Mouse (Mus musculus): ENCODE measurements around the gene Ptch2. TPM values are rescaled to one million over a fixed set of nuclear protein-coding genes. Genes with fewer than 3 reads are reported as not detected.
A peak's percentile ranks its signal among the peaks of the same experiment; 100 is the strongest.

The Ptch2 gene
- 6.4 and 7.4 TPM in 2 replicates for polyA plus RNA-seq (2015; fragmentation: Nextera tagmentation; extraction: Ambion mirVana)

- H3K4me1 ChIP-seq (replicated peaks): peaks cover 33% of the 10 kb centered on the region
- H3K9me3 ChIP-seq: no peaks in the 10 kb centered on the region
- H3K4me3 ChIP-seq: peak within 1 kb of the TSS; percentile 72
- peak within 1 kb of the TSS; percentile 76 for H3K27ac ChIP-seq (replicated peaks)
- peak within 1 kb of the TSS; percentile 86 for H3K4me2 ChIP-seq
- 0 out of 2 replicates have a peak, but pooled peaks cover 6% of the 10 kb centered on the region for H3K36me3 ChIP-seq
- ATAC-seq (ENCODE audit: low read depth): peak; percentile 88
- 1% methylated on average over 46 of the region's 50 CpGs for WGBS
- H3K27me3 ChIP-seq: peaks cover 25% of the 10 kb centered on the region
- peak within 1 kb of the TSS; percentile 79 for H3K9ac ChIP-seq
These were observed at the start of gene Ptch2 for GRCm38 (mm10) chr4:117095551-117096452. Gene Ptch2, plus strand, starts transcription at chr4:117096075.

DNA sequence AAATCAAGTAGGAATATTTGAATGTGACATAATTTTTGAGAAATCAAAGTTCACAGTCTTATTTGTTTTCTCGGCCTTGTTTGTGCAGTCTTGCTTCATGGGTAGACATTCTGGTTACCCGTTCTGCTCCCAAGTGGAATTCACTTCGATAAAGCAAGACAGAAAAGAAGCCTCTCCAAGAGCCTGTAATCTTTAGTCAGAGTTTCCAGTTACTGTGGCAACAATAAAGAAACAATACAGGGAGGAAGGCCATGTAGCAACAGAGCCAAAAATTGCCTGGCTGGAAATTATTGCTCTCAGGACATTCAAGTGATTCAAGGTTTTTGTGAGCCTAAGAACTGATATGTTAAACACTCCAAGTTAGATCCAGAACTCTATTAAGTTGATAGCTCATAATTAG, 47.0 kb upstream of the Ptch2 start:
- WGBS: 80% methylated on average over 3 of the region's 3 CpGs
- ATAC-seq (ENCODE audit: low read depth): no peak
- H3K36me3 ChIP-seq: peaks cover 23% of the 10 kb centered on the region
- H3K4me2 ChIP-seq: no peak overlapping the region
- no peak overlapping the region for H3K4me3 ChIP-seq
- no peaks in the 10 kb centered on the region for H3K9me3 ChIP-seq
- no peak overlapping the region for H3K9ac ChIP-seq
- H3K27ac ChIP-seq (replicated peaks): no peak overlapping the region
- no peaks in the 10 kb centered on the region for H3K27me3 ChIP-seq
- H3K4me1 ChIP-seq (replicated peaks): no peaks in the 10 kb centered on the region

GRCm38 (mm10) chr4:117049485-117049884, 46.4 kb upstream of the Ptch2 start:
- Histone ChIP-seq H3K4me3 (no peak overlapping the region), H3K27me3 (no peaks in the 10 kb centered on the region), H3K9ac (no peak overlapping the region), H3K27ac (replicated peaks) (no peak overlapping the region), H3K4me1 (replicated peaks) (no peaks in the 10 kb centered on the region), H3K4me2 (no peak overlapping the region), H3K9me3 (no peaks in the 10 kb centered on the region), H3K36me3 (peaks cover 23% of the 10 kb centered on the region)
- no peak for ATAC-seq (ENCODE audit: low read depth)
- WGBS: 92% methylated on average over 1 of the region's 1 CpGs

- Histone ChIP-seq H3K27me3 (no peaks in the 10 kb centered on the region), H3K4me2 (no peak overlapping the region), H3K9ac (no peak overlapping the region), H3K36me3 (peaks cover 21% of the 10 kb centered on the region), H3K27ac (replicated peaks) (0 out of 2 replicates have a peak overlapping the region, but pooled peaks have one; percentile 24), H3K9me3 (no peaks in the 10 kb centered on the region), H3K4me1 (replicated peaks) (no peaks in the 10 kb centered on the region), H3K4me3 (no peak overlapping the region)
- ATAC-seq (ENCODE audit: low read depth): no peak
- WGBS: 79% methylated on average over 4 of the region's 4 CpGs
These were observed 43.2 kb upstream of the Ptch2 start for GRCm38 (mm10) chr4:117052626-117053025.

DNA sequence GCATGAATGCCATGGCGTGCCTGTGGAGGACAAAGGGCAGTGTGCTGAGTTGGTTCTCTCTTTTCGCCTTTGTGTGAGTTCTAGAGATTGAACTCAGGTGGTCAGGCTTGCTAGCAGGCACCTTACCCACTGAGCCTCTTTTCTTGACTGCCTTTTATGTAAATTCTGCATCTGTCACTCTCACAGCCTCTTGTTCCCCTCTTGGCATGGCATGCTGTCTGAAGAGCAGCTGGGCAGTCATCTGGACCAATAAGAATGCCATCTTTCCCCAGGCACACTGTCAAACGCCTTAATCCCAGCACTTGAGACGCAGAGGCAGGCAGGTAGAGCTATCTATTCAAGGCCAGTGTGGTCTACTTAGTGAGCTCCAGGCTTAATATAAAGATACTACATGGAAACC, 41.9 kb upstream of the Ptch2 start:
- Histone ChIP-seq H3K27ac (replicated peaks) (0 out of 2 replicates have a peak overlapping the region, but pooled peaks have one; percentile 33), H3K27me3 (no peaks in the 10 kb centered on the region), H3K36me3 (peaks cover 18% of the 10 kb centered on the region), H3K4me2 (no peak overlapping the region), H3K4me1 (replicated peaks) (no peaks in the 10 kb centered on the region), H3K9ac (no peak overlapping the region), H3K4me3 (no peak overlapping the region), H3K9me3 (no peaks in the 10 kb centered on the region)
- WGBS: 67% methylated on average over 4 of the region's 4 CpGs
- ATAC-seq (ENCODE audit: low read depth): no peak

- no peaks in the 10 kb centered on the region for H3K9me3 ChIP-seq
- peaks cover 21% of the 10 kb centered on the region for H3K36me3 ChIP-seq
- ATAC-seq (ENCODE audit: low read depth): no peak
- no peak overlapping the region for H3K4me2 ChIP-seq
- no peak overlapping the region for H3K9ac ChIP-seq
- no peak overlapping the region for H3K27ac ChIP-seq (replicated peaks)
- H3K27me3 ChIP-seq: no peaks in the 10 kb centered on the region
- no peaks in the 10 kb centered on the region for H3K4me1 ChIP-seq (replicated peaks)
- no peak overlapping the region for H3K4me3 ChIP-seq
These were observed 39.8 kb upstream of the Ptch2 start for GRCm38 (mm10) chr4:117056102-117056501.

DNA sequence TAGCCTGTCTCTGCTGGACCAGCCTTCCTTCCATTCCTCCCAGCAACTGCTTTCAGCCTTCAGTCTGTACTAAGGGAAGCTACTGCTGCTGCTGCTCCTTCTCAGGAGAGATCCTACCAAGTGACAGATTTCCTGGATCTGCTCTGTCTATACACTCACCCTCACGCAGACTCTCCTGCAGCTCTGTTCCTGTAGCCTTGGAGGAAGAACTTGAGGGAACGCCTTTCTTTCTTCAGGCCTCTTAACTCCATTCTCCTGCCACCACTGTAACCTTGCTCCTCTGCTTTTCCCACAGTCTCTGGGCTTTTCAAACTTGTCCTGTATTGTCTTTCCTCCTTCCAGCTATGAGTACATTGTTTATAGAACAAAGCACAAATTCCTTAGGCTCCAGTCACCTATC, 39.4 kb upstream of the Ptch2 start:
- Histone ChIP-seq H3K4me1 (replicated peaks) (no peaks in the 10 kb centered on the region), H3K27ac (replicated peaks) (no peak overlapping the region), H3K27me3 (no peaks in the 10 kb centered on the region; the same call in 1 of the 2 replicates), H3K9me3 (no peaks in the 10 kb centered on the region), H3K9ac (no peak overlapping the region), H3K4me3 (no peak overlapping the region), H3K36me3 (peaks cover 23% of the 10 kb centered on the region), H3K4me2 (no peak overlapping the region)
- 79% methylated on average over 2 of the region's 2 CpGs for WGBS
- ATAC-seq (ENCODE audit: low read depth): no peak

DNA sequence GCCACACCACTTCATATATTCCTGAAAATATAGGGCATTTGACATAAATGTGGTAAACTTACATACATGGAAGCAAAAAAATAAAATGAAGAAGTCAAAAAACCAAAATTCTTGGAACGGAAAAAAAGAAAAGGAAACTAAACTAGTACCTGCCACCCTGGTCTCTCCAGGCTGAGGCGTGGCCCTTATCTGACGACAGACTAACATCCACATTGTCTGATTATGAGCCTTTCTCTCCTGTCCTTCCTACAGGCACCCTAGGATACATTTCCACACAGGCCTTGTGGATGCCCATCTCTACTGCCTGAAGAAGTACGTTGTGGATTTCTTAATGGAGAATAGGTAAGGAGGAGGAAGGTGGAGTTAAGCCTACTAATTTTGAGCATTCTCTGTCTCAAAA, 37.4 kb upstream of the Ptch2 start:
- peaks cover 24% of the 10 kb centered on the region for H3K36me3 ChIP-seq
- H3K27me3 ChIP-seq: no peaks in the 10 kb centered on the region; the same call in 1 of the 2 replicates
- H3K4me3 ChIP-seq: no peak overlapping the region
- WGBS: 91% methylated on average over 4 of the region's 4 CpGs
- H3K4me2 ChIP-seq: no peak overlapping the region
- H3K4me1 ChIP-seq (replicated peaks): no peaks in the 10 kb centered on the region
- no peak overlapping the region for H3K27ac ChIP-seq (replicated peaks)
- ATAC-seq (ENCODE audit: low read depth): no peak
- no peak overlapping the region for H3K9ac ChIP-seq
- H3K9me3 ChIP-seq: no peaks in the 10 kb centered on the region

DNA sequence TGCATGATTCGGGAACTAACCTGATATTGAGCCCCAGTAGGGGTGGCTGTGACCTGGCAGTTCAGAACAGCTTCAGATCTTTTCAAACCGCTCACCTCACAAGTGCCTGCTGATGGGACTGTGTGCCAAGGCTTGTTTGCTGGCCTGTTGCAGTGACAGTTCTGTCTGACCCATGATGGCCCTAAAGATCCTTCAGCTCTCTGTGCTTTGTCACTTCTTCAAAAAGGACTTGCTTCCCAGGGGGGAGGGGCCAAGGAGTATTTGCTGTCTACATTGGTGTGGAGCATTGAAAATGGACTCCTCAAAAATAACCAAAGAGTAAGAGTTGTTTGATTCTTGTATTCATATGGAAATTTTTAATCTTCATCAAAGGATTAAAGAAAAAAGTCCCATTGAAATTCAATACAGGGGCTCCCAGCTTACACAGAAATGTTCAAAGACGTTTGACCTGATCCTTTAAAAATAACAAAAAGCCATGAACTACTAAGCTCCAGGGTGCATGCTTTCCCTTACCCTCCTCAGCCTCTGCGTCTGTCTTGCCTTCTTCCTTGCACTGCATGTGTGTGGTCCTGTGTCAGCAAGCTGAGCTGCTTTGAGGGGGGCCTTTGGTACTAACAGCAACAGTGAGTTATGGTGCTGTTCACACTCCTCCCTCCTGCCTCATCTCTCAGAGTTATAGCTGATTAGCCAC, 33.0 kb upstream of the Ptch2 start:
- H3K4me2 ChIP-seq: no peak overlapping the region
- H3K36me3 ChIP-seq: peaks cover 49% of the 10 kb centered on the region
- H3K9ac ChIP-seq: no peak overlapping the region
- no peaks in the 10 kb centered on the region for H3K4me1 ChIP-seq (replicated peaks)
- 40% methylated on average over 4 of the region's 4 CpGs for WGBS
- no peak overlapping the region for H3K27ac ChIP-seq (replicated peaks)
- no peak for ATAC-seq (ENCODE audit: low read depth)
- H3K4me3 ChIP-seq: no peak overlapping the region
- H3K9me3 ChIP-seq: no peaks in the 10 kb centered on the region
- H3K27me3 ChIP-seq: no peaks in the 10 kb centered on the region; the same call in 1 of the 2 replicates

DNA sequence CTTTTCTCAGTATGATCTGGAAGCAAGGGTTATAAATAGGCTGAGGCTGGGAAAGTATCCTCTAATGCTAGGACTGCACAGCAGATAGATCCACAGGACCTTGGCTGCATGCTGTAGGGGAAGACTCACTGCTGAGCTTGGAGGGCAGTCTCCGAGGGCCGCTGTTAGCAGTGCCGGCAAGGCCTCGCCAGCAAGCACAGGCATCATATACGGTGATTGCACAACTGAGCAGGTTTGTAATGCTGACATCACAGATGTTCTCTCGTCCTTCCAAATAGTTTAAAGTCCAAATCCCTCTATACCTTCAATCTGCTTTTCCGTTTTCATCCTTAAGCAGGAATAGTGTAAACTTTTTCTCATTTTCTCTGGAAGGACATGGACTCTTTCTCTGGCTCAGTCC, 27.8 kb upstream of the Ptch2 start:
- ATAC-seq (ENCODE audit: low read depth): no peak
- no peak overlapping the region for H3K27ac ChIP-seq (replicated peaks)
- no peak overlapping the region for H3K4me2 ChIP-seq
- H3K4me3 ChIP-seq: no peak overlapping the region
- no peaks in the 10 kb centered on the region for H3K4me1 ChIP-seq (replicated peaks)
- no peaks in the 10 kb centered on the region for H3K27me3 ChIP-seq
- H3K9ac ChIP-seq: no peak overlapping the region
- peaks cover 81% of the 10 kb centered on the region for H3K36me3 ChIP-seq
- WGBS: 93% methylated on average over 7 of the region's 7 CpGs
- no peaks in the 10 kb centered on the region for H3K9me3 ChIP-seq

DNA sequence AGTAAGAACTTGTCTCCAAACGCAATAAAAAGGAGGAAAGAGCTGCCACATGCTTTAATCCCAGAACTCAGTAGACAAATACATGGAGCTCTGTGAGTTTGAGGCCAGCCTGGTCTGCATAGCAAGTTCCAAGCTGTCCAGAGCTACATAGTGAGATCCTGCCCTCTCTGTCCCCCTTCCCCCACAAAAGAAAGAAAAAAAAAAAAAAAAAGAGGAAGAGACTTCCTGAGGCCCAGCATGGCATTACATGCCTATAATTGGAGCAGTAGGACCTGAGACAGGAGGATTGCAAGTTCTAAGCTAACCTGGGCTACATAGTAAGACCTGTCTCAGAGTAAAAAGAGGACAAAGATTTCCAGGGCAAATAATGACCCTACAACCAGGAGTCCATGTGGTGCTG, 26.2 kb upstream of the Ptch2 start:
- WGBS: 91% methylated on average over 1 of the region's 1 CpGs
- Histone ChIP-seq H3K36me3 (peaks cover 91% of the 10 kb centered on the region), H3K4me3 (no peak overlapping the region), H3K4me2 (no peak overlapping the region), H3K27ac (replicated peaks) (no peak overlapping the region), H3K9ac (no peak overlapping the region), H3K27me3 (no peaks in the 10 kb centered on the region), H3K4me1 (replicated peaks) (no peaks in the 10 kb centered on the region), H3K9me3 (no peaks in the 10 kb centered on the region)
- no peak for ATAC-seq (ENCODE audit: low read depth)

DNA sequence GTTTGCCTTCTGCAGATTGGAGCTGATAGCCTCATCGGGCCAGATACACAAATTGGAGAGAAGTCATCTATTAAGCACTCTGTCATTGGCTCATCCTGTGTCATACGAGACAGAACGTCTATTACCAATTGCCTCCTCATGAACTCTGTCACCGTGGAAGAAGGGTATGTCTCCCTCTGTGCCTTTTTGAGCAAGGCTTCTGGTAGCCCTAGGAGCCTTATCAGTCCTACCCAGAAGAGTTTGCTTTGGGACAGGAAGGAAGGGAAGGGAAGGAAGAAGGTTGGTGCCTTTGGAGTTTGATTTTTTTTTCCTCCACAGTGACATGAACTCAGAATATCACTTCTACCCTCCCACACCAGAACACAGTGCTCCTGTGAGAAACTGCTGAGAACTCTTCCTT, 25.3 kb upstream of the Ptch2 start:
- Histone ChIP-seq H3K27ac (replicated peaks) (no peak overlapping the region), H3K4me3 (no peak overlapping the region), H3K36me3 (peaks cover 95% of the 10 kb centered on the region), H3K9ac (no peak overlapping the region), H3K4me2 (no peak overlapping the region), H3K4me1 (replicated peaks) (no peaks in the 10 kb centered on the region), H3K9me3 (no peaks in the 10 kb centered on the region), H3K27me3 (no peaks in the 10 kb centered on the region)
- WGBS: 86% methylated on average over 4 of the region's 4 CpGs
- no peak for ATAC-seq (ENCODE audit: low read depth)
